Mouse (Mus musculus) olfactory bulb, adult 2 months (tissue): ENCODE measurements around the gene Phactr2. TPM values are rescaled to one million over a fixed set of nuclear protein-coding genes. Genes with fewer than 3 reads are reported as not detected.
"Not testable (repeated sequence)": the region's sequence is repeated elsewhere in the genome, so short reads cannot be mapped to it uniquely, and the experiment has no call there.

Experiments
- H3K27ac ChIP-seq: fragments of 200-500 bp; 2 replicates; pipeline ENCODE4 v1.5.1; 2012; ENCODE audit warnings: low read depth, low read length; ENCODE audit not compliant: insufficient read depth
- H3K4me1 ChIP-seq: fragments of 200-500 bp; 2 replicates; pipeline ENCODE4 v1.6.1; 2012; ENCODE audit warnings: low read length; ENCODE audit not compliant: control insufficient read depth, insufficient read depth
- H3K4me3 ChIP-seq: fragments of 200-500 bp; 2 replicates; pipeline ENCODE4 v1.5.1; 2012; ENCODE audit warnings: mild to moderate bottlenecking, low read depth, low read length, moderate library complexity; ENCODE audit not compliant: insufficient read depth
- CTCF ChIP-seq: fragments of 200-500 bp; IDR thresholded peaks from 2 replicates; pipeline ENCODE4 v1.5.1; 2012; ENCODE audit warnings: low read depth, mild to moderate bottlenecking, low read length, moderate library complexity; ENCODE audit not compliant: insufficient read depth
- POLR2A ChIP-seq: fragments of 200-500 bp; IDR thresholded peaks from 2 replicates; pipeline ENCODE4 v1.6.1; 2012; ENCODE audit warnings: mild to moderate bottlenecking, low read depth, low read length, moderate library complexity; ENCODE audit not compliant: insufficient read depth
- WGBS: fragments of 180-500 bp; shearing (Covaris S2); methylation state at CpG from one replicate; pipeline ENCODE4 v1.1.7; 2018; 5-methylcytosine and 5-hydroxymethylcytosine counted together
- polyA plus RNA-seq: library from polyadenylated mRNA; stranded (reverse); fragments of >200 nt; gene quantifications from 2 replicates; pipeline ENCODE4 v1.2.4, GENCODE M21; 2012; ENCODE audit warnings: low replicate concordance; ENCODE audit not compliant: missing spikeins, insufficient read depth, insufficient read length

Gene Phactr2
- polyA plus RNA-seq: not detected in 2 replicates

DNA sequence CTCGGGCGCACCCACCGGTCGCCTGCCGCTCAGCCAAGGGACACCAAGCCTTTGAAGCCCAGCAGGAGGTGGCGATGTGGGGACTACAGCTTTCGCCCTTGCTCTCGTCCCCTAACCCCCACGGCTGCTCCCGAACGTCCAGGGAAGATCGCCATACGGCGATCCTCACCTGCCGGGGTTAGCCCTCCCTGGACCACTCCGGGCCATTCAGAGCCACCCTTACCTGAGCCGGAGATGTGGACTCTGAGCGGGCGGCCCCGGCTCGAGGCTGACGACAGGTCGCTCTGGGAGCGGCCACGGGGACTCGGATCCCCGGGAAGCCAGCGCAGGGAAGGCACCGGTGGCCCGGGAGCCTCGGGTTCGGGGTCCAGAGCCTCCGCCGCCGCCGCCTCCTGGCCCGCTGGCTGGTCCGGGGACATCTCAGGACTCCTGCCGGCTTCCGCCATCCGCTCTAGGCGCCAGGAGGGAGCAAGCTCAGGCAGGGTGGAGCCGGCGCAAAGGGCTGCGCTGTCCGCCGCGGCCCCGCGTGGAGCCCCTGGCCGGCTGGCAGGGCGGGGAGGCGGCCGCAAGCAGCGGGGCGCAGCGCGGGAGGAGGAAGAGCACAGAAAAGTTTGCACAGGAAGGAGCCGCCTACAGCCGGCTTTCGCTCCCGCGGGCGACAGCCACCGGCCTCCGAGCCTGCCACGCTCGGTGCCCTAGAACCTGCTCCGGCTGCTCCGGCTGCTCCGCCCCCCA, at the start of gene Phactr2:
Phactr2 (minus strand) TSS at position 580 of the 735 bp plus-strand sequence.
- Histone ChIP-seq H3K4me1 (peaks cover 13% of the 10 kb centered on the region), H3K4me3 (peak within 1 kb of the TSS; percentile 51), H3K27ac (no peak within 1 kb of the TSS)
- WGBS: 1% methylated on average over 71 of the region's 71 CpGs
- TF ChIP-seq CTCF: no peak
- no peak for TF ChIP-seq POLR2A

DNA sequence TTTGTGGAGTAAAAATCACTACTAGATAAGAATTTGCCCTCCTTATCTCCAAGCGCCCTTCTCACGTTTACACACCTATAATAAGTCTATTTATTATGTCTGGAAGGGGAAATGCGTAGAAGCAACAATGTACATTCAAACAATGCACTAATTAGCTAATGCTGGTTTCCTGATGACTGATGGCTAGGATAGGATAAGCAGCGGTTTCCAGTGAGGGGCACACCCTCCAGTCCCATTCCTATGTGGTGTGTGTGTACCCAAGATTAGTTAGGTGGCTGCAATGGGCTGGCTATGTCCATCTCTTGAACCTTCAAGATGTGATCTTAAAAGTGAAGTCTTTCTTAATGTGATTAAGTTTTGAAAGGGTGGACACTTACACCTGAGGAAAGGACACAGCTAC, 47.6 kb upstream of the Phactr2 start:
- TF ChIP-seq CTCF: no peak

DNA sequence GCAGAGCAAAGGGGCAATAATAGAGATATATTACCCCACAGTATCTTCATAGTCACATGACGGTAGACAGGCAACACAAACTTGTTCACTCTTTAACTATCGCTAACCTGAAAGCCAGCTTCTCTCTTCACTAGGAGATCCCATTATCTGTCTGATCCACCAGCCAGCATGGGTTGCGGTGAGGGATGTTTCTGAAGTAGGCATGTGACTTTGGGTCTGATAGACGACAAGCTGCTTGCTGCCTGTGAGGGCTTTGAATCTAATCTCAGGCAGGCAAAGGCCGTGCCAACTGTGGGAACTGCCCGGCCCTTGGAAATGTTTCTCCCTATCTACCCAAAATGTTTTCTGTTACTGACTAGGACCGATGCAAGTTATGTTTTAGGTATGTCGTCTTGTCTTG, 28.2 kb upstream of the Phactr2 start:
- Histone ChIP-seq H3K4me1 (peaks cover 7% of the 10 kb centered on the region; the same call in 1 of the 2 replicates), H3K4me3 (no peak overlapping the region), H3K27ac (no peak overlapping the region)
- WGBS: 81% methylated on average over 8 of the region's 8 CpGs
- TF ChIP-seq POLR2A (no peak), CTCF (no peak)

More for the DNA sequence above, 47.6 kb upstream of the Phactr2 start:
- H3K4me1 ChIP-seq: no peaks in the 10 kb centered on the region
- no peak overlapping the region for H3K27ac ChIP-seq
- no peak overlapping the region for H3K4me3 ChIP-seq
- WGBS: 90% methylated on average over 4 of the region's 4 CpGs

DNA sequence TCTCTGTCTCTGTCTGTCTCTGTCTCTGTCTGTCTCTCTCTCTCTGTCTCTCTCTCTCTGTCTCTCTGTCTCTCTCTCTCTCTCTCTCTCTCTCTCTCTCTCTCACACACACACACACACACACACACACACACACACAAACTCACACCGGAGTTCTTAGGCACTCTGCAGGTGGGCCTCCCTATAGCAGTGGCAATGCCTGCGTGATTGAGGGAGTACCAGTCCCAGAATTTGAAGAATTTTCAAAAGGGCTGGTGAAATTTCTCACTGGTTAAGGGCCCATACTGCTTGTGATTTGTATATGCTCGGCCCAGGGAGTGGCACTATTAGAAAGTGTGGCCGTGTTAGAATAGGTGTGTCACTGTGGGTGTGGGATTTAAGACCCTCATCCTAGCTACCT, 27.3 kb upstream of the Phactr2 start:
- 33% methylated on average over 4 of the region's 4 CpGs for WGBS

DNA sequence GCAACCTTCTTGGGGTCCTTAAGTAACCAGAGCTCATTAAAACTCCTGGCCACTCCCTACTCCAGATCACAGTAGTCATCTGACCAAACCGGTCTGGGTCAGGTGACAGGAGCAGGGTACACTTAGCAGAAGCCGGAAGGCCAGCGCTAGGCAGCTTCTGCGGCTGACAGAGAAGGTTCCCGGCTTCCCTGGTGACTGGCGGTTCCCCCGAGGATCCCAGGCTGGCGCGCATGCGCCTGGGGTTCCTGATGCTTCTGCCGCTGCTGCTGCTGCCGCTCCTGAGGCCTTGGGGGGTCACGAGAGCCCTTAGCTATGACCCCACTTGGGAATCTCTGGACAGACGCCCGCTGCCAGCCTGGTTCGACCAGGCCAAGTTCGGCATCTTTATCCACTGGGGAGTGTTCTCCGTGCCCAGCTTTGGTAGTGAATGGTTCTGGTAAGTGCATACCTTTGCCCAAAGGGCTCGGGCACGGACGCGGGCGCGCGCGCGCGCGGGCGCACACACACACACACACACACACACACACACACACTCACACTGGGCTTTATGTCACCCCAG, 26.8 kb upstream of the Phactr2 start:
- Histone ChIP-seq H3K4me1 (peaks cover 7% of the 10 kb centered on the region; the same call in 1 of the 2 replicates), H3K27ac (peak overlapping the region; percentile 23; the same call in 1 of the 2 replicates), H3K4me3 (peak overlapping the region; percentile 73)
- WGBS: 0% methylated on average over 30 of the region's 30 CpGs
- TF ChIP-seq POLR2A (peak; percentile 29; the same call in 1 of the 2 replicates), CTCF (no peak)

More for the DNA sequence above, 27.3 kb upstream of the Phactr2 start:
- not testable (repeated sequence) for H3K4me1 ChIP-seq, H3K27ac ChIP-seq
- H3K4me3 ChIP-seq: peak overlapping the region; percentile 73

DNA sequence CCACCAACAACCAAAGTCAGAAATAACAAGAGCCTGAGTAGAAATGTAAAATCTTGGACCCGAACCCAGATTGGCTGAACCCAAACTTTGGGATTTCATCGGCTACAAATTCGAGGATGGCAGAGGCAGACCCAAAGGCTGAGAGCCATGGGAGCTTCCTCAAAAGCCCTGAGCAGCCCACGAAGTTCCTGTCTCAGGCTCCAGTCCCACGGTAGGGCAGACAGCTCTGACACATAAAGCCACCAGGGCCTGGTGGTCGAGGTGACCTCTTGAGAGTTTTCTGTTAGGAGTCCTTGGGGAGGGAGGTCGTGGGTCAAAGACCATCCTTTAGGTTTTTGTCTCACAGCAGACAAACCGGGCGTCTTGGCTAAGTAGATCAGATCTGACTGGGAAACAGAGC, 26.3 kb upstream of the Phactr2 start:
- TF ChIP-seq CTCF (no peak), POLR2A (no peak)
- Histone ChIP-seq H3K4me3 (peak overlapping the region; percentile 73), H3K4me1 (peaks cover 5% of the 10 kb centered on the region; the same call in 1 of the 2 replicates), H3K27ac (no peak overlapping the region)
- WGBS: 52% methylated on average over 9 of the region's 9 CpGs

DNA sequence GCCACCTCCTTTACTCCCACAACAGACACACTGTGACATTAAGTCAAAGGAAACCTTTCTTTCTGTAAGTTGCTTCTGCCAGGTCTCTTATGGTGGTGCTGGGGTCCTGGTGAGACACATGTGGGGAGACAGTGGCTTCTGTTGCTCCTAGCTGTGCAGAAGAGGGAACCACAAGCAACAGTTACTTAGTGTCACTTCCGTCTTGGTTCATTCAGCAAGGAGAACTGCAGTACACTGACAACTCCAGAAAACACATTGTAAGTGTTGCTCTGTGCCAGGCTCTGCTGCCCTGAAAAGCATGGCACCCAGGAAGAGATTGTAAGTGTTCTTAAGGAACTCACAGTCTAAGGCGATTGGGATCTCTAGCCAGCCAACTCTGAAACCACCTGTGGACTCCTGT, 25.1 kb upstream of the Phactr2 start, which contains the start of gene Fuca2:
Fuca2 (plus strand) TSS at position 210 of the 400 bp plus-strand sequence.
- 92% methylated on average over 2 of the region's 2 CpGs for WGBS
- no peak within 1 kb of the TSS; the same call in 1 of the 2 replicates for H3K27ac ChIP-seq

DNA sequence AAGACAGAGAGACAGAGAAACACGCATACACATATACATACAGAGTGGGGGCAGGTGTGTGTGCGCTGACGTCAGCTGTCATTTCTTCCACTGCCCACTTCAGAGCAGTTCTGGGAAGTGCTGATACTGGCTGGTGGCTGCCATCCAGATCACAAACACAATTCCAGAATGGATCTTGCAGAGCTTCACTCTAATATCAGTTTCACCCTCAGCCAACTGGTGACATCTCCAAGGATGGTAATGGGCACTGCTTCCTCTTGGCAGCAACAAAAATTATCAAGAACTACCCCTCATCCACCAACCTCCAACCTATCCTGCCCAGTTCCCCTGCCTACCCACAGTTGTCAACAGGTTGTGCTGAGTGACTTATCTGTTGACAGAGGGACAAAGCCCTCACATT, 22.1 kb upstream of the Phactr2 start:
- 91% methylated on average over 3 of the region's 3 CpGs for whole genome bisulfite sequencing
- no peak overlapping the region for H3K27ac ChIP-seq
- no peak overlapping the region for H3K4me3 ChIP-seq
- 0 out of 2 replicates have a peak, but pooled peaks cover 2% of the 10 kb centered on the region for H3K4me1 ChIP-seq
- TF ChIP-seq POLR2A: no peak
- TF ChIP-seq CTCF: no peak

More for the DNA sequence above, 25.1 kb upstream of the Phactr2 start, which contains the start of gene Fuca2:
- Histone ChIP-seq H3K4me3 (no peak within 1 kb of the TSS), H3K4me1 (peaks cover 5% of the 10 kb centered on the region; the same call in 1 of the 2 replicates)
- TF ChIP-seq CTCF (no peak), POLR2A (no peak)

DNA sequence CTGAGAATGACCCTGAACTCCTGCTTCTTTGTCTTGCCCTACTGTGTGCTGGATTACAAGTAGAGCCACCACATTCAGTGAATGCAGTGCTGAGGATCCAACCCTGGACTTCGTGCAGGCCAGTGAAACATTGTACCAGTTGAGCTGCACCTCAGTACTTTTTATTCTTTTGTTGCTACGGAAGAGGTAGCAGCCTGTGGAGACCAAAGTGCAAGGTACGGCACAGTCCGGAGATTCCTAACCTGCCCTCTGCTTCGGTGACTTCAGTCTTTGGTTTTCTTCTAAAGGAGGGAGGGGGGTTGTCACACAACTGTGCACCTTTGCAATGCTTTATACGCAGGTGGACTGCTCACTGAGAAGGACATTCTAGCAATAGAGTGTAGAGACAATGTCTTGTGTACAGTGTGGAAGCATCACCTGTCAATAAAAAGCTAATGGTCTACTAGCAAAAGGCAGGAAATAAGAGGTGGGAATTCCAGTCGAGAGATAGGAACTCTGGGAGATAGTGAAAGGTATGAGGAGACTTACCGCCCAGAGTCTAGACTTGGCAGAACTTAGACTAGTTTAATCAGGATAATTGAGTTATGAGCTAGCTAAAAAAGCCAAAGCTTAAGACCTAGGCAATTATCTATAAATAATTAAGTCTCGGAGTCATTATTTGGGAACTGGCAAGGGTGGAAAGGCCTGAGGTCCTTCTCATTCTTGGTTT, 19.9 kb upstream of the Phactr2 start:
- WGBS: 93% methylated on average over 9 of the region's 9 CpGs
- TF ChIP-seq POLR2A (no peak), CTCF (no peak)

More for the DNA sequence above, 19.9 kb upstream of the Phactr2 start:
- no peak overlapping the region for H3K27ac ChIP-seq
- H3K4me3 ChIP-seq: no peak overlapping the region
- H3K4me1 ChIP-seq: no peaks in the 10 kb centered on the region
